Mouse (Mus musculus) left cerebral cortex, adult 18-20 months (tissue): ENCODE measurements at regions not wholly inside any gene's neighbourhood (a gene's known extent, or its start where the extent isn't known, plus 50 kb on each side); places are given as distances from the start of the nearest gene placed in this dataset.

Experiments
- DNase-seq, 2 experiments: peaks; one replicate each; pipeline ENCODE4 v3.0.0; 2021 to 2022; ENCODE audit warnings: low spot score in 2 of 2, mixed read lengths in 1 of 2

DNA sequence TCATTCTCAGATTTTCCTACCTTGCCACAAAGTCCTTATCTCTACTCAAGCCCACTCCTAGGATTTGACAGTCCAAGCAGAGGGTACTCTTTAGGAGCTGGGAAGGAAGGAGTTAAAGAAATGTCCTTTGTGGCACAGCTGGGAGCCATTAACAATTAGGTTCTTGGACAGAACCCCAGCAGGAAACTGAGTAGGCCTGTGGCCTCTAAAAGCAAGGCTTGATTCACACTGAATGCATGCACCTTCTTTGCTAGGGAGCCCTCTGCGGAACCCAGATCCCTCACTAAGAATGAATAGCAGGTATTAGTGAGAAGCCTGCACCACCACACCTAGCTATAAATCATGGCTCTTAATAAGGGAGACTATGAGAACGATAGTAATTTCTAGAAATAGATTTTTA is 595.3 kb downstream of the Lmo4 start:
- no peak for DNase-seq

- DNase-seq = no peak
Measured at GRCm38 (mm10) chr3:143599120-143599519, 605.9 kb downstream of the Lmo4 start.

- peak in 1 of 2 experiments; percentile 36 for DNase-seq
Measured at GRCm38 (mm10) chr3:143596949-143597593, 607.9 kb downstream of the Lmo4 start.

DNA sequence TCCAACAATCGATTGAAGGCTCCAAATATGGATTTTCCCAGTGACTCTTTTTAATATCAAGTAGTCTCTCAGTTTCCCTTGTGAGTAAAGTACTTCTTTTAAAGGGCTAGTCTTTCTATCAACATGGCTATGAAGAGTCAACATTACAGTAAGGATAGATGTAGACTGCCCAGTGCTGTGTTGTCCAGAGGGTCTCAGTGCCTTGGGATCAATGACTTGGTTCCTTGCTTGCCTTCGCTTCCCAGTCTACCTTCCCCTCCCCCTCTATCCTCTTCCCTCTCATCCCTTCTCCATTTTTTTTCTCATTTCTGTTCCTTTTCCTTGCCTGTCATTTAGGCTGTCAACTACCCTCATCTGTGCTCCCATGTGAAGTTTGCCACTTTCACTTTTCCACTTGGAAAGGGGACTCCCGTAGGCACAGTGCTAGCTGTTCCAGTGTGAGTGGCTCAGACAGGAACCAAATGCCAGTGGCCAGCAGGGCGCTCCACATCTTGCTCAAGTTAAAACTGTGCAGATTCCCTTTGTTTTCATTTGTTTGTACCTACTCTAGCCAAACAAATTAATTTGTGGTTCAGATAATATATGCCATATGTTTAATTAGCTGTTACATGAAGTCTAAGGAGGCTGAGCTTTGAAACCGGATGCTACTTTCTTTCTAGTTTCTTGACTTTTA is 608.9 kb downstream of the Lmo4 start:
- DNase-seq = no peak

GRCm38 (mm10) chr3:143595081-143595480 is 609.9 kb downstream of the Lmo4 start:
- no peak for DNase-seq

DNA sequence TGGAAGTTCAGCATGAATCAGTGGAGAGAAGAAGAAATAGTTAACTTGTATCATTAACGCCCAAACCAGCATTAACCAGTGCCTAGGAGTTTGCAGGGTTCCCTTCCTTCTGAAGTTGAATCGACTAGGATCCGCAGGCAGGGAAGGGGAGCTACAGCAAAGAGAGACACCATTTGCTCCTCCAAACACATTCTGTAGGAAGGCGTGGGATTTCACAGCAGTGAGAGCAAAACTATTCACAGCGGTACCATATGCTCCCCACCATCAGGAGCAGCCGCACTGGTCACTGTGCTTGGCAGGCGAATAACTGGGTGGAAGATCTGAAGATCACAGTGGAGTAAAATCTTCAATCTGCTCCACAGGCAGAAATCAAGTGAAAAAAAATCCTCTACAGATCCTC is 610.3 kb downstream of the Lmo4 start:
- DNase-seq = peak; percentile 67 to 87

GRCm38 (mm10) chr3:143586653-143587052 is 618.4 kb downstream of the Lmo4 start:
- DNase-seq = no peak

GRCm38 (mm10) chr3:143584692-143585603 is 620.1 kb downstream of the Lmo4 start:
- no peak for DNase-seq

GRCm38 (mm10) chr3:143576338-143577007 is 628.5 kb downstream of the Lmo4 start:
- DNase-seq = no peak

DNA sequence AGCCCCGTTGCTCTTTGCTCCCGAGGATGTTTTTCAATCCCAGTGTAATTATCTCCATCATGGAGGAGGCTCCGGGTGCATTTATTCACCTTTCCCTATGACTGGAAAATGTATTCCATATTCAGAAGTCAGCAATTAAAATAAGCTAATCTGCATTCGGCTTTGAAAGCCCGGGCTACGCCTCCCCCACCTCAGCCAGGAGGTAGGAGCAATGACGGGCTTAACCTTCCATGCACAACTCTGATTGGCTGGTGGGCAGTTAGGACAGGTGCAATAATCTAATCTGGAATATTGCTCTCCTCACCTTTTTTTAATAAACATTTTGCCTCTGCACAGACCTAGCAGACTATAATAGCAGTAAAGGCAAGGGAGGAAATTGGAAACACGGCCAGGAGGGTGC is 629.3 kb downstream of the Lmo4 start:
- DNase-seq = no peak

DNA sequence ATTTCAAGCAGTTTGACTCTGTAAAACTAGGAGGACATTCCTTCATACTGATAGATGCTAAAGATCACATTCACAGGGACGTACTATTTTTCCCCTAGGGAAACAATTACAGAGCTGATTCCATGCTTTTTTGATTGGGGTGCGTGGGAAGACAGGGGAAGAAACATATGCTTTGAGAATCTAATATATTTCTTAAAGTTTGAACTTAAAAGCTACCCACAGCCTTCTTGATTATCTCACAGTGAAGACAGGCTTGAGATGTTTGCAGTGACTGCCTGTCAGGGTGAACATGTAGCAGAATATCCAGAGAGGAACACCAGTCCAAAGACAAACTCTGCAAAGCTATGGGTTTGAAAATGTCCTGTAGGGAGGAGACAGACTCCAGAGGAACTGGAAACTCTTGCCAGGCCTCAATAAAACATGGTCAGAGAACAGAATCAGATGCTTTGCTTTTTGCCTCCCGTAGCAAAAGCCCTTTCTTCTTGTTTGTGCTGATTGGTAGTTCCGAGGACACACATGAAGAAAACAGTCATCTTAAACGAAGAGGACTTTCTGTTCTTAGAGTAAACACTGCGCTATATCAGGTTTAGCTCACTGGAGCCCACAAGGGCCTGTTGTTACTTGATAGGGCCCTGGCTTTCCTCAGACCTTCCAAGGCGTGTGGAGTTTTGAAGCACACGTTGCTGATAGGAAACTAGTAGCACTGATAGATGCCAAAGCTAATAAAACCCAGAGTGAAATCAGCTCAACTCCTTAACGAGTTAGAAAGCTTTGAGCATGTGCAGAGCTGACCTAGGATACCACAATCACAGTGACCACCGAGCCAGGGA is 630.8 kb downstream of the Lmo4 start:
- DNase-seq = no peak

GRCm38 (mm10) chr3:143569930-143570329 is 635.1 kb downstream of the Lmo4 start:
- no peak for DNase-seq

GRCm38 (mm10) chr3:143565067-143565466 is 640.0 kb downstream of the Lmo4 start:
- DNase-seq = no peak

DNA sequence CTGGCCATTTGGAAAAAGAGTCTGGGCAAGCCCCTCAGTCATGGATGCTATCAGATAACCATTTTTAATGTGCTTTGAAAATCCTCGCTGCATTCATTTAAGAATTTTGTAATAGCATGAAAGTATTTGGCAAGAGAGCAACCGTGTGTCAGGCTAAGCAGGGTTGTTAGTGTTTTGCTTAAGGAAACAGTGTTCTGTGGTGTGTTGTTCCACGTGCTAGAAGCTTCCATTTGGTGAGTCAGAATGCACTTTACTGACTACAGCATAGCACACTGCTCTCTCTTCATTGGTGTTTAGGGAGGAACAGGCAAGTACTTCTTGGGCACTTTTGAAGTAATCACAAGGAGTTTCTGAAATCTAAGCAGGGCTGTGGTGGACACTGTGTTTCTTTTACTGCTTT is 661.0 kb upstream of the Pkn2 start:
- DNase-seq = no peak

GRCm38 (mm10) chr3:143527982-143528381 is 646.2 kb upstream of the Pkn2 start:
- no peak for DNase-seq

DNA sequence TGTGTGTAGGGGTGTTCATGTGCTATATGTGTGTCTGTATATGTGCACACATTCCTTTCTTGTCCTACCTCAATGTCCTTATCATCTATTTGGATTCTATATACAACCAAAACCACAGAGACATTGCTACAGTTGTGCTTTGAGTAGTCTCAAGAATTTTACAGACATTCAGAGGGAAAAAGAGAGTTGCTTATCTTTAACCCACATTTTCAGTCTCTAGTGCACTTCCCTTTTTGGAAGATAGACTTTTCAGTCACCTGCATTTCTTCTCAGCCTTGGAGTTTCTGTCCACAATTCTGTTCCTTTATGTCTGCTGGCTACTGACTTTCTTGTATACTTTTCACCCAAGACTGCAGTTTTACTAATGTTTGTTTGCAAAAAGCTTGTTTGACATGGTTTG is 645.5 kb upstream of the Pkn2 start:
- DNase-seq = no peak

DNA sequence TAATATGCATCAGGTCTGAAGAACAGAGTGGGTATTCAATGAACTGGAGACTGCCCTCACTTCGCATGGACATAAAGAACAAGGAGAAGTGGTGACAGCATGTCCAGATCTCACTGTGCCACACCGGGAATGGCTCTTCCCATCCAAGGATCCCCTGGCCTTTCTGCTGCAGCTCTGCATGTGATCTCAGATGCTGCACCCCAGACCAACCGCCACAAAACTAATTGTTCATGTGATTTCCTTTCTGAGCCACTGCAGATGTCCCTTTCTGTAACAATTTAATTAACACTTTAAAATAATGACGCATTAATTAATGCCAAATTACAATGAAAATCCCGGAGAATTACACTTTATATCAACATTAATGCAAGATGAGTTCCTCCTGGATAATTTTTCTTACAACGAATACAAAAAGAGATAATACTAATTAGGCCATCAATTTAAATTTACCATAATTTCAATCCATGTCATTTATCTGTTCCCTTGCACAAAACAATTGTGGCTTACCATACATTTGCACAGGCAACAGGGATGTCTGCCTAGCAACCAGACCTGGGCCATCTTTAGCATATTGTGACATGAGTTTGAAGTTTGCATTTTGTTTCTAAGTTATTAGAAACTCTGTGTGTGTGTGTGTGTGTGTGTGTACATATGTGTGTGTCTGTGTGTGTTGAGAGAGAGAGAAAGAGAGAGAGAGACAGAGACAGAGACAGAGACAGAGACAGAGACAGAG is 630.9 kb upstream of the Pkn2 start:
- no peak for DNase-seq

DNA sequence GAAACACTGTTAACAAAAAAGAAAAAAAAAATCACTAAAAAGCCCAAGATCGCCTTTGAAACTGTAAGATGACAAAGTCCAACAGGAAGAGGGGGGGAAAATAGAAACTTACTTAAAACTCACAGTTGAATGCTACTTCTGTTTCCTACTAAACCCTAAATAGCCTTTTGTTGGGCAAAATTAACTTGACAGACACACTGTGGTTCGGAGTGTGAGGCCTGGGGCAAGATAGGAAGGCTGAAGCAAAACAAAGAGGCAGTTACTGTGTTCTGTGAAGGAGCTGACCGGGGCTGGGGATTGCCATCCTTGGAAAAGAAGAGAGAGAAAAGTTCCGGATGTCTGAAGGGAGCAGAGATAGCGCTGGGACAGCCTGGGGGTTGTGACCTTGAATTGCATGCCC is 627.7 kb upstream of the Pkn2 start:
- DNase-seq = no peak

DNA sequence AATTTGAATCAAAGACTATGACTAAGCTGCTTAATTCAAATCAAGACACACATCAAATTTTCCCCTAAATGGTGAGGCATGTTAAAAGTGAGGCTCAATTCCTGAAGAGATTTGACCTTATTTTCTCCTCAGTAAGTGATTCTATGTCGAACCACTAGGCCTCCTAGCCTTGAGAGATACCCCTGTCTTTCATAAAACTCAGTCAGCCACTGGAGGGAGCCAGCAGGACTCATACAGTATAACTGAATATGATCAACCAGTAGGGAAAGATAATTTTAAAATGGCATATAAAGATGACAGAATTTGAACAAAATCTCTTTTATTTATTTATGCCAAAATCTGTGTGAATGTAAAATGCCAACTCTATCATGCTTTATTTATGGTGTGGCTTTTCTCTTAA is 626.5 kb upstream of the Pkn2 start:
- DNase-seq = peak; percentile 76 to 77

DNA sequence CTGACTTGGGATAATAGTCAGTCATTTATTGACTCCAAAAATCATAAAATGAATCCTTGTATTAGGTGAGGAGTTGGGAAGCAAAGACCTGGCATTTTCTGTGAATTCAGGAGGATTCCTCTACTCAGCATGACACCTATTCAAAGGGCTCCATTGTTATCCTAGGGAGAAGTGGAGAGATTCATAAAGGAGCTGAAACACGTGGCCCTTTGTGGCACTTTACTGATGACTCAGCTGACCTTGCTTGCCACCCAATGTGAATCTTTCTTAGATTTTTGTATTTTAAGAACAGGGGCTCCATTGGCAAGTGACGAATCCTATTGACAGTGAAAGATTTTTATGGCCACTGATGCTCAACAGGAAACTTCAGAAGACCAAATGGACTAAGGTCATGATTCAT is 619.2 kb upstream of the Pkn2 start:
- DNase-seq = no peak
